Mouse (Mus musculus) heart, postnatal 0 days (tissue): ENCODE measurements around the gene Zfp108.

Experiments
- CTCF ChIP-seq: IDR thresholded peaks from 2 replicates; pipeline ENCODE4 v1.5.1; 2016; ENCODE audit warnings: antibody characterized with exemption, control low read depth, low read depth
- EP300 ChIP-seq: IDR thresholded peaks from 2 replicates; pipeline ENCODE4 v1.6.1; 2016; ENCODE audit warnings: antibody characterized with exemption, low read depth

DNA sequence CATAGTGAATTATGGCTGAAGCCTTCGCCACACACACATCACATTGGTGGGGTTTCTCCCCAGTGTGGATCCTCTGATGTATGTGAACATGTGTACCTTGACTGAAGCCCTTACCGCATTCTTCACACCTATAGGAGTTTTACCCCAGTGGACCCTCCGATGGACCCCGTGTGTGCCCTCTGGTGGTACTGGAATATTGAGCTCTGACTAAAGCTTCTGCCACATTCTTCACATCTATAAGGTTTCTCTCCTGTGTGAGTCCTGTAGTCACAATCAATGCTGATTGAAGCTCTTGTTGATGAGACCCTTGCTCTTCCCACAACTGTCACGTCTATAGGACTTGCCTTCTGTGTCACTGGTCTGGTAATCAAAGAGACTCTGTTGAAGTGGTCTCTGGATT is 33.1 kb downstream of the Zfp108 start:
- TF ChIP-seq CTCF (no peak), EP300 (no peak)
